Comparison of ENCODE assay signal across 24 mouse cellular contexts in the genomic region with DNA sequence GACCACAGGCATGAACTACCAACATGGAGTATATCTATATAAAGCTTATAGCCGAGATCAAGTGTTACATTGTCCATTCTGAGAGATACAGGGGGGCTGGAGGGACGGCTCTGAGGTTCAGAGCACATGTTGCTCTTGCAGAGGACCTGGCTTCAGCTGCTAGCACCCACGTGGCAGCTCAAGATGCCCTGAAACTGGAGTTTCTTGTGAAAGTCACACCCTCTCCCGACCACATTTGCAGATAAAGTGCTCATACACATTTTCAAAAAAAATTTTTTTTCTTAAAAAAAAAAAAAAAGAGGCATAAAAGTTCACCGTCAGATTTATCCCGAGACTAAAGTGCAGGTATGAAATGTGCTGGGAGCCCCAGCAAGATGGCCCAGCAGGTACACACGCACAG.
"Had no signal": no experiment of that assay in that cellular context is flagged by ENCODE, and none has a peak within 500 bp of the region (broad histone marks: within the 10 kb centered on the region; RNA-seq: fewer than 3 reads in every experiment).

No protein-coding gene starts in this region.

- H3K9ac ChIP-seq: heart, embryonic 15.5 days; hindbrain, embryonic 13.5 days; hindbrain, embryonic 15.5 days; intestine, embryonic 15.5 days; limb, embryonic 12.5 days; liver, embryonic 13.5 days had no signal

- H3K4me3 ChIP-seq: heart, adult 2 months; hindbrain, embryonic 13.5 days; hindbrain, embryonic 15.5 days; intestine, embryonic 15.5 days; layer of hippocampus, adult 2 months; left cerebral cortex, adult 2 months; limb, embryonic 10.5 days; limb, embryonic 12.5 days; liver, embryonic 13.5 days had no signal

- DNase-seq: gastrocnemius, postnatal 14 days; gastrocnemius, postnatal 36 days; heart, adult 11 months; heart, adult 2 months; heart, postnatal 14 days; heart, postnatal 36 days; kidney, adult 18-20 months; kidney, adult 8-10 months; kidney, postnatal 10 days; kidney, postnatal 25 days; kidney, postnatal 4 days; layer of hippocampus, postnatal 36 days; liver; liver, embryonic 13.5 days had no signal

- H3K9me3 ChIP-seq: heart, embryonic 13.5 days; heart, embryonic 15.5 days; hindbrain, embryonic 13.5 days; hindbrain, embryonic 15.5 days; intestine, embryonic 15.5 days; limb, embryonic 10.5 days; limb, embryonic 12.5 days; liver, embryonic 13.5 days had no signal

- H3K36me3 ChIP-seq: heart, embryonic 15.5 days; intestine, embryonic 15.5 days; limb, embryonic 12.5 days had no signal

- H3K27me3 ChIP-seq: heart, embryonic 13.5 days; heart, embryonic 15.5 days; hindbrain, embryonic 13.5 days; hindbrain, embryonic 15.5 days; intestine, embryonic 15.5 days; limb, embryonic 12.5 days; liver, embryonic 13.5 days had no signal

- H3K4me1 ChIP-seq: hindbrain, embryonic 13.5 days; hindbrain, embryonic 15.5 days; intestine, embryonic 15.5 days had no signal

- H3K27ac ChIP-seq: heart, adult 2 months; heart, embryonic 13.5 days; heart, embryonic 15.5 days; hindbrain, embryonic 13.5 days; hindbrain, embryonic 15.5 days; hindbrain, postnatal 0 days; intestine, embryonic 15.5 days; layer of hippocampus, adult 2 months; left cerebral cortex, adult 2 months; limb, embryonic 10.5 days; limb, embryonic 12.5 days; liver, embryonic 13.5 days had no signal
